Mouse (Mus musculus) spleen, adult 18-20 months (tissue): ENCODE results near the gene Mrps17.

Experiments used
- DNase-seq, 2 experiments: peaks; one replicate each; pipeline ENCODE4 v3.0.0; 2022; ENCODE audit warnings: mixed read lengths in 2 of 2

The Mrps17 gene

GRCm38 (mm10) chr5:129742903-129743488 lies 27.7 kb downstream of the Mrps17 start:
- no peak for DNase-seq

- no peak for DNase-seq
These were observed 28.8 kb downstream of the Mrps17 start for GRCm38 (mm10) chr5:129744050-129744449.

- DNase-seq, result no peak
These were observed 41.6 kb downstream of the Mrps17 start for GRCm38 (mm10) chr5:129756886-129757285.

GRCm38 (mm10) chr5:129759929-129760480 lies 44.7 kb downstream of the Mrps17 start:
- no peak for DNase-seq

- DNase-seq, result no peak
These were observed 46.7 kb downstream of the Mrps17 start for GRCm38 (mm10) chr5:129761865-129762540.

GRCm38 (mm10) chr5:129770443-129771355 lies 55.4 kb downstream of the Mrps17 start:
- DNase-seq, result no peak
